Comparison of ENCODE assay signal across 8 mouse cellular contexts in genomic region chr2:24919839-24920175, GRCm38 (mm10). TPM values are rescaled to one million over a fixed set of nuclear protein-coding genes. Genes with fewer than 3 reads are reported as not detected.
DNase-seq lines count a peak whose midpoint lies in the region; ATAC-seq and TF ChIP-seq lines count a peak whose summit lies in the region.

No protein-coding gene starts in this region.

- H3K9me3 ChIP-seq in lung, embryonic 15.5 days = no peaks in the 10 kb centered on the region
- no peaks in the 10 kb centered on the region for H3K9me3 ChIP-seq in limb, embryonic 13.5 days

- peak overlapping the region; percentile 64 for H3K4me2 ChIP-seq in lung, embryonic 15.5 days
- H3K4me2 ChIP-seq in limb, embryonic 13.5 days (replicated peaks) = peak overlapping the region; percentile 65

- peak overlapping the region; percentile 97 for H3K9ac ChIP-seq in lung, embryonic 15.5 days
- peak overlapping the region; percentile 67 for H3K9ac ChIP-seq in limb, embryonic 13.5 days

- no peak for TF ChIP-seq POLR2A in olfactory bulb, adult 2 months (IDR thresholded peaks at IDR 0.05; ENCODE audit: insufficient read depth, low read depth, low read length)

- no peaks in the 10 kb centered on the region for H3K27me3 ChIP-seq in lung, embryonic 15.5 days
- H3K27me3 ChIP-seq in limb, embryonic 13.5 days = no peaks in the 10 kb centered on the region

- peak overlapping the region; percentile 89 for H3K4me3 ChIP-seq in lung, embryonic 15.5 days
- peak overlapping the region; percentile 77 for H3K4me3 ChIP-seq in limb, embryonic 13.5 days
- peak overlapping the region; percentile 92 for H3K4me3 ChIP-seq in olfactory bulb, adult 2 months (ENCODE audit: insufficient read depth, low read depth, low read length)

- no peak for TF ChIP-seq CTCF in olfactory bulb, adult 2 months (IDR thresholded peaks at IDR 0.05; ENCODE audit: insufficient read depth, low read depth, low read length)

- H3K27ac ChIP-seq in lung, embryonic 15.5 days = peak overlapping the region; percentile 91
- H3K27ac ChIP-seq in limb, embryonic 13.5 days = peak overlapping the region; percentile 67; the same call in 1 of the 2 replicates
- peak overlapping the region; percentile 82 for H3K27ac ChIP-seq in olfactory bulb, adult 2 months (ENCODE audit: insufficient read depth, low read depth, low read length)

- H3K36me3 ChIP-seq in lung, embryonic 15.5 days = no peaks in the 10 kb centered on the region
- H3K36me3 ChIP-seq in limb, embryonic 13.5 days = no peaks in the 10 kb centered on the region

- ATAC-seq in lung, embryonic 15.5 days (ENCODE audit: borderline replicate concordance, extremely low read depth, low FRiP score, low TSS enrichment) = peak; percentile 25; the same call in 1 of the 2 replicates
- ATAC-seq in erythroblast, adult 5-6 weeks (replicated peaks; ENCODE audit: low FRiP score, poor library complexity, severe bottlenecking) = peak; percentile 61
- ATAC-seq in limb, embryonic 13.5 days (ENCODE audit: low FRiP score, low read depth) = peak; percentile 65

- 8% methylated on average over 8 of the region's 8 CpGs for WGBS in lung, embryonic 15.5 days
- WGBS in limb, embryonic 13.5 days = 9% methylated on average over 8 of the region's 8 CpGs
- WGBS in olfactory bulb, adult 2 months = 10% methylated on average over 8 of the region's 8 CpGs

- peaks cover 12% of the 10 kb centered on the region for H3K4me1 ChIP-seq in lung, embryonic 15.5 days
- H3K4me1 ChIP-seq in limb, embryonic 13.5 days = peaks cover 12% of the 10 kb centered on the region
- no peaks in the 10 kb centered on the region for H3K4me1 ChIP-seq in olfactory bulb, adult 2 months (ENCODE audit: control insufficient read depth, insufficient read depth, low read length)

- DNase-seq in lung, postnatal 36 days = no peak
- no peak for DNase-seq in right cerebral cortex, postnatal 25 days
- DNase-seq in kidney, adult 9 months = no peak
- no peak for DNase-seq in kidney, adult 8-10 months

RNA-seq across cellular contexts. Expression of gene Ehmt1, which starts 0.4 kb away (rescaled TPM):
- 89.4 and 91.7 TPM in 2 replicates for polyA plus RNA-seq in lung, embryonic 15.5 days (2015; fragmentation: Nextera tagmentation; extraction: Ambion mirVana)
- total RNA-seq in erythroblast, adult 5-6 weeks (2015; ENCODE audit: low replicate concordance) = 5.2 and 8.1 TPM in 2 replicates
- 27.6 and 28.2 TPM in 2 replicates for total RNA-seq in erythroblast, adult 5-6 weeks (2017; ENCODE audit: low replicate concordance)
- 119 and 122 TPM in 2 replicates for polyA plus RNA-seq in limb, embryonic 13.5 days (2015; fragmentation: Nextera tagmentation; extraction: Ambion mirVana)
- 294 TPM in 1 of 2 replicates, not detected in the other for polyA plus RNA-seq in olfactory bulb, adult 2 months (2012; ENCODE audit: insufficient read depth, insufficient read length, low replicate concordance, missing spikeins)

RNA-seq across cellular contexts. Expression of gene Arrdc1, which starts 15.2 kb away (rescaled TPM):
- polyA plus RNA-seq in lung, embryonic 15.5 days (2015; fragmentation: Nextera tagmentation; extraction: Ambion mirVana) = 98.8 and 116 TPM in 2 replicates
- total RNA-seq in erythroblast, adult 5-6 weeks (2015; ENCODE audit: low replicate concordance) = 16.1 and 19.6 TPM in 2 replicates
- total RNA-seq in erythroblast, adult 5-6 weeks (2017; ENCODE audit: low replicate concordance) = 15.5 and 18.7 TPM in 2 replicates
- polyA plus RNA-seq in limb, embryonic 13.5 days (2015; fragmentation: Nextera tagmentation; extraction: Ambion mirVana) = 28.0 and 28.9 TPM in 2 replicates
- polyA plus RNA-seq in olfactory bulb, adult 2 months (2012; ENCODE audit: insufficient read depth, insufficient read length, low replicate concordance, missing spikeins) = not detected in 2 replicates

RNA-seq across cellular contexts. Expression of gene Zmynd19, which starts 29.8 kb away (rescaled TPM):
- polyA plus RNA-seq in lung, embryonic 15.5 days (2015; fragmentation: Nextera tagmentation; extraction: Ambion mirVana) = 16.3 and 17.0 TPM in 2 replicates
- total RNA-seq in erythroblast, adult 5-6 weeks (2015; ENCODE audit: low replicate concordance) = 1.3 and 2.9 TPM in 2 replicates
- 9.6 and 15.9 TPM in 2 replicates for total RNA-seq in erythroblast, adult 5-6 weeks (2017; ENCODE audit: low replicate concordance)
- polyA plus RNA-seq in limb, embryonic 13.5 days (2015; fragmentation: Nextera tagmentation; extraction: Ambion mirVana) = 17.6 and 19.8 TPM in 2 replicates
- not detected in 2 replicates for polyA plus RNA-seq in olfactory bulb, adult 2 months (2012; ENCODE audit: insufficient read depth, insufficient read length, low replicate concordance, missing spikeins)

RNA-seq across cellular contexts. Expression of gene Dph7, which starts 42.4 kb away (rescaled TPM):
- polyA plus RNA-seq in lung, embryonic 15.5 days (2015; fragmentation: Nextera tagmentation; extraction: Ambion mirVana) = 24.5 and 26.0 TPM in 2 replicates
- 4.2 and 7.1 TPM in 2 replicates for total RNA-seq in erythroblast, adult 5-6 weeks (2015; ENCODE audit: low replicate concordance)
- 1.5 and 5.0 TPM in 2 replicates for total RNA-seq in erythroblast, adult 5-6 weeks (2017; ENCODE audit: low replicate concordance)
- polyA plus RNA-seq in limb, embryonic 13.5 days (2015; fragmentation: Nextera tagmentation; extraction: Ambion mirVana) = 34.4 and 36.3 TPM in 2 replicates
- polyA plus RNA-seq in olfactory bulb, adult 2 months (2012; ENCODE audit: insufficient read depth, insufficient read length, low replicate concordance, missing spikeins) = not detected in 2 replicates

RNA-seq across cellular contexts. Expression of gene Mrpl41, which starts 55.1 kb away (rescaled TPM):
- 106 and 114 TPM in 2 replicates for polyA plus RNA-seq in lung, embryonic 15.5 days (2015; fragmentation: Nextera tagmentation; extraction: Ambion mirVana)
- total RNA-seq in erythroblast, adult 5-6 weeks (2015; ENCODE audit: low replicate concordance) = 17.6 and 33.6 TPM in 2 replicates
- total RNA-seq in erythroblast, adult 5-6 weeks (2017; ENCODE audit: low replicate concordance) = 18.8 and 37.7 TPM in 2 replicates
- 132 and 139 TPM in 2 replicates for polyA plus RNA-seq in limb, embryonic 13.5 days (2015; fragmentation: Nextera tagmentation; extraction: Ambion mirVana)
- polyA plus RNA-seq in olfactory bulb, adult 2 months (2012; ENCODE audit: insufficient read depth, insufficient read length, low replicate concordance, missing spikeins) = not detected in 2 replicates

Comparison
In these comparisons a context has a peak if more than half of its experiments do, and no peak if none do; other contexts are left out.
1. RNA of gene Arrdc1, which starts 15.2 kb away (polyA plus RNA-seq): 98.8 to 116 TPM in lung, embryonic 15.5 days and 28.0 to 28.9 TPM in limb, embryonic 13.5 days; not detected in olfactory bulb, adult 2 months; every median in the first group is over 10 times any median in the second.
2. Peak in every context shown above with its lines, with median percentiles within 50 percentile points of each other: ATAC-seq, H3K27ac ChIP-seq and H3K4me3 ChIP-seq.